ENCODE assay signal across 7 mouse cellular contexts in genomic region chr11:23305673-23306608, GRCm38 (mm10). TPM values are rescaled to one million over a fixed set of nuclear protein-coding genes. Genes with fewer than 3 reads are reported as not detected.
DNase-seq lines count a peak whose midpoint lies in the region; ATAC-seq and TF ChIP-seq lines count a peak whose summit lies in the region.

No protein-coding gene starts in this region.

- TF ChIP-seq POLR2A in small intestine, adult 2 months (IDR thresholded peaks at IDR 0.05; ENCODE audit: low read depth, low read length) = peak; percentile 82

- peak; percentile 98 for DNase-seq in adrenal gland, adult 2 months
- DNase-seq in embryo, embryonic 11.5 days (ENCODE audit: low read depth, low spot score) = peak; percentile 90
- peak; percentile 93 to 97 for DNase-seq in gastrocnemius, postnatal 4 days (ENCODE audit: low spot score in 2 of 2)
- DNase-seq in left cerebral cortex, postnatal 4 days = peak; percentile 98

- H3K4me1 ChIP-seq in intestine, postnatal 0 days (replicated peaks; ENCODE audit: control insufficient read depth, insufficient read depth, low read length) = no peaks in the 10 kb centered on the region; the same call in 1 of the 2 replicates
- peaks cover 12% of the 10 kb centered on the region for H3K4me1 ChIP-seq in midbrain, embryonic 12.5 days
- peaks cover 6% of the 10 kb centered on the region; the same call in 1 of the 2 replicates for H3K4me1 ChIP-seq in small intestine, adult 2 months (ENCODE audit: control insufficient read depth, insufficient read depth, insufficient read length, low read length)

- intact Hi-C loops in left cerebral cortex, postnatal 4 days (cut with DNase I) = no loop called here

- H3K4me2 ChIP-seq in intestine, postnatal 0 days (replicated peaks; ENCODE audit: low read depth) = peak overlapping the region; percentile 64
- H3K4me2 ChIP-seq in midbrain, embryonic 12.5 days (replicated peaks) = peak overlapping the region; percentile 74

- H3K36me3 ChIP-seq in intestine, postnatal 0 days (ENCODE audit: control insufficient read depth, insufficient read depth) = no peaks in the 10 kb centered on the region
- no peaks in the 10 kb centered on the region for H3K36me3 ChIP-seq in midbrain, embryonic 12.5 days
- H3K36me3 ChIP-seq in small intestine, adult 2 months (ENCODE audit: control insufficient read depth, insufficient read depth, low read length) = no peaks in the 10 kb centered on the region

- under 1% methylated on average over 80 of the region's 98 CpGs for WGBS in intestine, postnatal 0 days
- 1% methylated on average over 64 of the region's 98 CpGs for WGBS in midbrain, embryonic 12.5 days
- WGBS in small intestine, adult 2 months = under 1% methylated on average over 93 of the region's 98 CpGs

- H3K27ac ChIP-seq in intestine, postnatal 0 days (ENCODE audit: low read depth, low read length) = peak overlapping the region; percentile 96
- peak overlapping the region; percentile 100 for H3K27ac ChIP-seq in midbrain, embryonic 12.5 days (replicated peaks)
- peak overlapping the region; percentile 91 for H3K27ac ChIP-seq in small intestine, adult 2 months (ENCODE audit: insufficient read depth, low read depth, low read length)

- peak; percentile 96 for ATAC-seq in intestine, postnatal 0 days
- ATAC-seq in midbrain, embryonic 12.5 days (ENCODE audit: low FRiP score, low read depth) = peak; percentile 96

- no peak; the same call in 1 of the 2 replicates for TF ChIP-seq CTCF in intestine, postnatal 0 days (IDR thresholded peaks at IDR 0.05; ENCODE audit: low read depth)
- TF ChIP-seq CTCF in small intestine, adult 2 months (IDR thresholded peaks at IDR 0.05; ENCODE audit: extremely low read depth, insufficient read length, insufficient replicate concordance, low read depth, low read length) = no peak

- H3K4me3 ChIP-seq in intestine, postnatal 0 days (ENCODE audit: low read depth, low read length) = peak overlapping the region; percentile 98
- H3K4me3 ChIP-seq in midbrain, embryonic 12.5 days = peak overlapping the region; percentile 65
- H3K4me3 ChIP-seq in small intestine, adult 2 months (ENCODE audit: low read depth, low read length) = peak overlapping the region; percentile 88

- peak overlapping the region; percentile 96 for H3K9ac ChIP-seq in intestine, postnatal 0 days (ENCODE audit: low read depth, low read length)
- H3K9ac ChIP-seq in midbrain, embryonic 12.5 days (replicated peaks) = peak overlapping the region; percentile 82

- H3K27me3 ChIP-seq in intestine, postnatal 0 days (replicated peaks; ENCODE audit: control insufficient read depth, insufficient read depth, low read length) = no peaks in the 10 kb centered on the region
- H3K27me3 ChIP-seq in midbrain, embryonic 12.5 days = no peaks in the 10 kb centered on the region
- no peaks in the 10 kb centered on the region for H3K27me3 ChIP-seq in small intestine, adult 2 months (ENCODE audit: control insufficient read depth, insufficient read depth, low read length)

- H3K9me3 ChIP-seq in intestine, postnatal 0 days (ENCODE audit: control insufficient read depth) = no peaks in the 10 kb centered on the region
- H3K9me3 ChIP-seq in midbrain, embryonic 12.5 days = no peaks in the 10 kb centered on the region

RNA-seq across cellular contexts. Expression of gene Usp34, which starts 0.8 kb away (rescaled TPM):
- 10 to 100 TPM; 46.8 to 67.1 TPM for total RNA-seq in adrenal gland, adult 2 months (2021)
- 2.8 and 2.9 TPM in 2 replicates for polyA plus RNA-seq in adrenal gland, adult 2 months (2012; rRNA removed)
- total RNA-seq in gastrocnemius, postnatal 4 days (2021) = 10 to 100 TPM; 51.7 to 53.9 TPM
- 13.4 and 17.6 TPM in 2 replicates for polyA plus RNA-seq in intestine, postnatal 0 days (2015; fragmentation: Nextera tagmentation; extraction: Ambion mirVana)
- 100 to 1,000 TPM; 138 to 139 TPM for total RNA-seq in left cerebral cortex, postnatal 4 days (2021)
- 29.5 and 36.5 TPM in 2 replicates for polyA plus RNA-seq in midbrain, embryonic 12.5 days (2016; fragmentation: Nextera tagmentation; extraction: Ambion mirVana)
- polyA plus RNA-seq in small intestine, adult 2 months (2012; rRNA removed) = 1.4 and 3.1 TPM in 2 replicates

RNA-seq across cellular contexts. Expression of gene Xpo1, which starts 50.1 kb away (rescaled TPM):
- total RNA-seq in adrenal gland, adult 2 months (2021) = 10 to 100 TPM; 54.1 to 57.3 TPM
- 3.7 and 4.1 TPM in 2 replicates for polyA plus RNA-seq in adrenal gland, adult 2 months (2012; rRNA removed)
- total RNA-seq in gastrocnemius, postnatal 4 days (2021) = 10 to 100 TPM; 66.9 to 71.4 TPM
- polyA plus RNA-seq in intestine, postnatal 0 days (2015; fragmentation: Nextera tagmentation; extraction: Ambion mirVana) = 16.7 and 17.0 TPM in 2 replicates
- 100 to 1,000 TPM; 122 to 123 TPM for total RNA-seq in left cerebral cortex, postnatal 4 days (2021)
- polyA plus RNA-seq in midbrain, embryonic 12.5 days (2016; fragmentation: Nextera tagmentation; extraction: Ambion mirVana) = 155 and 164 TPM in 2 replicates
- polyA plus RNA-seq in small intestine, adult 2 months (2012; rRNA removed) = 1.2 and 1.8 TPM in 2 replicates

Comparison
In these comparisons a context has a peak if more than half of its experiments do, and no peak if none do; other contexts are left out.
1. Peak in every context shown above with its lines: DNase-seq, ATAC-seq, H3K4me3 ChIP-seq and H3K27ac ChIP-seq.